Mouse (Mus musculus) heart, embryonic 14.5 days (tissue): ENCODE data around the gene C1qtnf9. TPM values are rescaled to one million over a fixed set of nuclear protein-coding genes. Genes with fewer than 3 reads are reported as not detected.

Experiments
- ATAC-seq: fragments of 200-750 bp; cut with Nextera tagmentation; 2 replicates; pipeline ENCODE4 v1.8.0; 2017; ENCODE audit warnings: low read depth, moderate TSS enrichment; ENCODE audit not compliant: insufficient number of reproducible peaks, insufficient read depth, low FRiP score
- H3K27ac ChIP-seq, 2 experiments: fragments of 200-500 bp in 1 of 2; fragments of 300-500 bp in 1 of 2; sonication (generic) in 1 of 2; replicated peaks in 1 of 2; 2 replicates each; pipeline ENCODE4 v1.5.1; 2012 to 2014; ENCODE audit warnings: low read depth in 2 of 2, low read length in 2 of 2, control low read depth in 1 of 2, mild to moderate bottlenecking in 1 of 2, mixed read lengths in 1 of 2; ENCODE audit not compliant: control insufficient read depth in 1 of 2, insufficient read depth in 1 of 2
- H3K27me3 ChIP-seq: fragments of 300-500 bp; sonication (generic); 2 replicates; pipeline ENCODE4 v1.6.1; 2014; ENCODE audit warnings: mild to moderate bottlenecking, low read length, control low read depth; ENCODE audit not compliant: control insufficient read depth, insufficient read depth
- H3K36me3 ChIP-seq: fragments of 300-500 bp; sonication (generic); 2 replicates; pipeline ENCODE4 v1.6.1; 2014; ENCODE audit warnings: mild to moderate bottlenecking, control low read depth, low read length, mixed read lengths; ENCODE audit not compliant: control insufficient read depth, insufficient read depth
- H3K4me1 ChIP-seq, 2 experiments: fragments of 200-500 bp in 1 of 2; fragments of 300-500 bp in 1 of 2; sonication (generic) in 1 of 2; 2 replicates each; pipeline ENCODE4 v1.6.1; 2012 to 2014; ENCODE audit warnings: low read length in 2 of 2, control low read depth in 1 of 2, mixed read lengths in 1 of 2; ENCODE audit not compliant: control insufficient read depth in 2 of 2, insufficient read depth in 2 of 2
- H3K4me2 ChIP-seq: fragments of 300-500 bp; sonication (generic); 2 replicates; pipeline ENCODE4 v1.6.1; 2014; ENCODE audit warnings: mild to moderate bottlenecking, low read length
- H3K4me3 ChIP-seq, 2 experiments: fragments of 200-500 bp in 1 of 2; fragments of 300-500 bp in 1 of 2; sonication (generic) in 1 of 2; 2 replicates each; pipeline ENCODE4 v1.5.1; 2012 to 2014; ENCODE audit warnings: low read length in 2 of 2, mild to moderate bottlenecking in 2 of 2, control low read depth in 1 of 2, low read depth in 1 of 2, moderate library complexity in 1 of 2; ENCODE audit not compliant: control insufficient read depth in 1 of 2, insufficient read depth in 1 of 2
- H3K9ac ChIP-seq: fragments of 300-500 bp; sonication (generic); 2 replicates; pipeline ENCODE4 v1.6.1; 2014; ENCODE audit warnings: mild to moderate bottlenecking, low read length
- H3K9me3 ChIP-seq: fragments of 300-500 bp; sonication (generic); 2 replicates; pipeline ENCODE4 v1.6.1; 2016; ENCODE audit warnings: low read length, control low read depth; ENCODE audit not compliant: control insufficient read depth
- WGBS: fragments of 180-500 bp; shearing (Covaris S2); extraction: QIAGEN DNeasy Blood & Tissue Kit; methylation state at CpG from one replicate; pipeline ENCODE4 v1.1.7; 2014; 5-methylcytosine and 5-hydroxymethylcytosine counted together
- polyA plus RNA-seq: library from polyadenylated mRNA; unstranded; fragments of >200 nt; fragmentation: Nextera tagmentation; extraction: Ambion mirVana; gene quantifications from 2 replicates; pipeline ENCODE4 v1.2.1, GENCODE M21; 2014

Gene C1qtnf9
- polyA plus RNA-seq, 1 experiment from 2014 or later, result 0.31 TPM

- Histone ChIP-seq H3K9me3 (no peaks in the 10 kb centered on the region), H3K4me1 (peaks cover 7 to 10% of the 10 kb centered on the region in 2 experiments; a peak in 3 of 4 replicates), H3K9ac (no peak overlapping the region), H3K4me2 (peak overlapping the region; percentile 54), H3K27ac (no peak overlapping the region), H3K36me3 (no peaks in the 10 kb centered on the region), H3K4me3 (no peak overlapping the region), H3K27me3 (no peaks in the 10 kb centered on the region)
- 73% methylated on average over 6 of the region's 6 CpGs for WGBS
- no peak for ATAC-seq
Observed at GRCm38 (mm10) chr14:60770594-60770993, 2.7 kb downstream of the C1qtnf9 start.

GRCm38 (mm10) chr14:60771057-60771456, 3.1 kb downstream of the C1qtnf9 start:
- no peaks in the 10 kb centered on the region for H3K9me3 ChIP-seq
- peak overlapping the region; percentile 26 to 42 for H3K4me3 ChIP-seq
- 5% methylated on average over 8 of the region's 8 CpGs for WGBS
- no peak for ATAC-seq
- no peak overlapping the region for H3K9ac ChIP-seq
- no peaks in the 10 kb centered on the region for H3K36me3 ChIP-seq
- peak overlapping the region; percentile 54 for H3K4me2 ChIP-seq
- H3K4me1 ChIP-seq, result peaks cover 4 to 7% of the 10 kb centered on the region in 2 experiments; a peak in 2 of 4 replicates
- no peaks in the 10 kb centered on the region for H3K27me3 ChIP-seq
- no peak overlapping the region for H3K27ac ChIP-seq

DNA sequence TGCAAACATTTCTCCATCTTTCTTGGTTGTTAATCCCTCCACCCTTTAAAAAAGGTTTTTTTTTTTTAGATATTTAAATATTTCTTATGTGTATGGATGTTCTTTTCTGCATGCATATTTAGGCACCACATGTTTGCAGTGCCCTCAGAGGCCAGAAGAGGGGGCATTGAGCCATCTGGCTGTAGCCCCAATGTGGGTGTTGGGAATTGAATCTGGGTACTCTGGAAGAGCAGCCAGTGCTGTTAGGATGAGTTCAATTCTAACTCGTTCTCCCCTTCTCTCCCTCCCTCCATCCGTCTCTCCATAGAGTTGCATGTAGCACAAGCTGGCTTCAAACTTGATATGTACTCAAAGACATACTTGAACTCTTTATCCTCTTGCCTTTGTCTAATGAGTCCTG, 5.5 kb downstream of the C1qtnf9 start:
- H3K27me3 ChIP-seq, result no peaks in the 10 kb centered on the region
- no peaks in the 10 kb centered on the region for H3K9me3 ChIP-seq
- no peak overlapping the region for H3K4me3 ChIP-seq
- no peak for ATAC-seq
- H3K9ac ChIP-seq, result no peak overlapping the region
- WGBS, result 86% methylated on average over 2 of the region's 2 CpGs
- no peak overlapping the region for H3K27ac ChIP-seq
- H3K36me3 ChIP-seq, result no peaks in the 10 kb centered on the region
- no peak overlapping the region for H3K4me2 ChIP-seq
- H3K4me1 ChIP-seq, result peaks cover 2 to 7% of the 10 kb centered on the region in 2 experiments; a peak in 2 of 4 replicates

DNA sequence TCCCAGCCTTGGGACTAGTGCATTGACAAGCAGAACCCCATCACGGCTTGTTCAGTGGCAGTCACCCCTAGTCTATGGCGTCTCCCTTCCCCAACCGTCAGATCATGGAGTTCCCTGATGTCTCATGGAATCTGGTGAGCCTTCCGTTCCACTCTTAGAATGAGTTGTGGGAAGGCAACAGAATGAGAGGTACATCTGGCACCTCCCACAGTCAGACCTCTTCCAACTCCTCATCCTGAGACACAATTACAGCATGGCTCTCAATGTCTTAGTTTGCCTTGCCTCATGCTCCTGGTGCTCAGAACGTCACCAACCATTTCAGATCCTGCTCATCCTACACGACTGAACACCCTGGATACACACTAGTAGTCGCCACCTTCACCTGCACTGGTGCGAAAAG, 8.6 kb downstream of the C1qtnf9 start:
- Histone ChIP-seq H3K27me3 (no peaks in the 10 kb centered on the region), H3K4me3 (no peak overlapping the region), H3K36me3 (no peaks in the 10 kb centered on the region), H3K9ac (no peak overlapping the region), H3K9me3 (no peaks in the 10 kb centered on the region), H3K27ac (no peak overlapping the region), H3K4me2 (no peak overlapping the region), H3K4me1 (no peaks in the 10 kb centered on the region)
- no peak for ATAC-seq
- 78% methylated on average over 8 of the region's 8 CpGs for WGBS

DNA sequence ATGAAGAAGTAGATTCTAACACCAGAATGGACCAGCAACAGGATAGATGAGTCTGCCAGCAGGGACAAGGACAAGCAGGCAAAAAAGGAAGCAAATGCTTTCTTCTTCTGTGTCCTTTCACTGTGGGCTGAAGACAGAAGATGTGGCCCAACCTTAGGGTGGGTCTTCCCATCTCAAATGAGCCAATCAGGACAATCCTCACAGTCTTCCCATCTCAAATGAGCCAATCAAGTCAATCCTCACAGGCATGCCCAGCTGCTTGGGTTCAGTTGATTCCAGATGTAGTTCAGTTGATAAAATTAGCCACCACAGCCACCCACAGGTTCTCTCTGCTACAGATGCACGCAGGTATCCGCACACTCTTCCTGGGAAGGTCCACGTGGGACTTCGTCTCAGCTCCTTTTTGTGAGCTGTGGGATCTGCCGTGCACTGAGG, 9.6 kb downstream of the C1qtnf9 start:
- H3K9me3 ChIP-seq, result no peaks in the 10 kb centered on the region
- H3K9ac ChIP-seq, result no peak overlapping the region
- no peak for ATAC-seq
- WGBS, result 82% methylated on average over 5 of the region's 5 CpGs
- H3K36me3 ChIP-seq, result no peaks in the 10 kb centered on the region
- H3K4me1 ChIP-seq, result no peaks in the 10 kb centered on the region
- no peak overlapping the region for H3K4me2 ChIP-seq
- H3K27ac ChIP-seq, result no peak overlapping the region
- H3K27me3 ChIP-seq, result no peaks in the 10 kb centered on the region
- no peak overlapping the region for H3K4me3 ChIP-seq

- no peak overlapping the region for H3K27ac ChIP-seq
- no peak overlapping the region for H3K9ac ChIP-seq
- 86% methylated on average over 7 of the region's 7 CpGs for WGBS
- no peak overlapping the region for H3K4me3 ChIP-seq
- no peak overlapping the region for H3K4me2 ChIP-seq
- no peaks in the 10 kb centered on the region for H3K4me1 ChIP-seq
- no peaks in the 10 kb centered on the region for H3K9me3 ChIP-seq
- H3K36me3 ChIP-seq, result no peaks in the 10 kb centered on the region
- no peak for ATAC-seq
- no peaks in the 10 kb centered on the region for H3K27me3 ChIP-seq
Observed at GRCm38 (mm10) chr14:60779198-60779597, 11.3 kb downstream of the C1qtnf9 start.

DNA sequence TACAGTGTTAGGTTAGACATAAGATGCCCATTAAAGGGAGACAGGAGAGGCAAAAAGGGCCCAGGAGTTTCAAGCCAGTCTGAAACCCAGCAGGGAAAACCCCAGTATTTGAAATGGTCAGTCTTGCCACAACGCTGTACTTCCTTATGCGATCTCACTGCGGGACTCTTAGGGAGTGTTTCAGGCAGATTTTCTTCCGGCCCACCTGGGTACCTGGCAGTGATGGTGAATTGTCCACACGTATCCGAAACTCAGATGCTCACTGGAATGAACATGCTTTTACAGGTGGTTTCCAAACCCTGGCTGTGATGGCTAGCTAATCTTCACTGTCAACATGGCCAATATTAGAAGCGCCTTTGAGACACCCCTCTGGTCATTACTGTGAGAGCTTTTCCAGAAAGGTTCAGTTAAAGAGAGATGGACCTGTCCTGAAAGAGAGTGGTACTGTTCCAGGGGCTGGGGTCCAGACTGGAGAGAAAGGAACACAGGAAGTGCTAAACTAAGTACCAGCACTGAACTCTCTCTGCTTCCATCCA, 14.3 kb downstream of the C1qtnf9 start:
- Histone ChIP-seq H3K27ac (no peak overlapping the region), H3K36me3 (no peaks in the 10 kb centered on the region), H3K9me3 (no peaks in the 10 kb centered on the region), H3K4me2 (no peak overlapping the region), H3K27me3 (no peaks in the 10 kb centered on the region), H3K4me1 (peaks cover 0 to 8% of the 10 kb centered on the region in 2 experiments; a peak in 1 of 4 replicates), H3K4me3 (no peak overlapping the region), H3K9ac (no peak overlapping the region)
- ATAC-seq, result no peak
- WGBS, result 35% methylated on average over 7 of the region's 7 CpGs

GRCm38 (mm10) chr14:60783196-60783595, 15.3 kb downstream of the C1qtnf9 start:
- ATAC-seq, result no peak
- Histone ChIP-seq H3K4me1 (peaks cover 0 to 8% of the 10 kb centered on the region in 2 experiments; a peak in 1 of 4 replicates), H3K36me3 (0 out of 2 replicates have a peak, but pooled peaks cover 2% of the 10 kb centered on the region), H3K27me3 (no peaks in the 10 kb centered on the region), H3K4me3 (no peak overlapping the region), H3K27ac (no peak overlapping the region), H3K9ac (no peak overlapping the region), H3K9me3 (no peaks in the 10 kb centered on the region), H3K4me2 (no peak overlapping the region)
- 29% methylated on average over 8 of the region's 8 CpGs for WGBS
